Mouse (Mus musculus): ENCODE results near the gene Cks1b. TPM values are rescaled to one million over a fixed set of nuclear protein-coding genes. Genes with fewer than 3 reads are reported as not detected.

The Cks1b gene
- 352 TPM in 2 replicates for polyA plus RNA-seq (2015; fragmentation: Nextera tagmentation; extraction: Ambion mirVana)

GRCm38 (mm10) chr3:89418170-89418860 is at the start of gene Cks1b, which contains the start of gene Shc1:
Cks1b (minus strand) TSS chr3:89418383.
Shc1 (plus strand) TSS chr3:89418443.
- Histone ChIP-seq H3K4me1 (peaks cover 49% of the 10 kb centered on the region), H3K9me3 (replicated peaks) (no peaks in the 10 kb centered on the region), H3K9ac (peak within 1 kb of the TSS; percentile 73), H3K27me3 (no peaks in the 10 kb centered on the region), H3K36me3 (ENCODE audit: poor library complexity, severe bottlenecking) (peaks cover 28% of the 10 kb centered on the region), H3K27ac (peak within 1 kb of the TSS; percentile 88), H3K4me2 (peak within 1 kb of the TSS; percentile 91), H3K4me3 (peak within 1 kb of the TSS; percentile 62)
- under 1% methylated on average over 39 of the region's 39 CpGs for WGBS
- ATAC-seq: peak; percentile 95

GRCm38 (mm10) chr3:89458965-89459807 is 41.0 kb upstream of the Cks1b start:
- Histone ChIP-seq H3K4me2 (peak overlapping the region; percentile 82), H3K9me3 (replicated peaks) (no peaks in the 10 kb centered on the region), H3K36me3 (ENCODE audit: poor library complexity, severe bottlenecking) (peaks cover 8% of the 10 kb centered on the region; the same call in 1 of the 2 replicates), H3K4me3 (peak overlapping the region; percentile 71), H3K4me1 (peaks cover 19% of the 10 kb centered on the region), H3K9ac (peak overlapping the region; percentile 85), H3K27ac (peak overlapping the region; percentile 86), H3K27me3 (no peaks in the 10 kb centered on the region)
- under 1% methylated on average over 35 of the region's 36 CpGs for WGBS
- ATAC-seq: peak; percentile 94

GRCm38 (mm10) chr3:89458372-89458964 is 40.3 kb upstream of the Cks1b start:
- Histone ChIP-seq H3K9me3 (replicated peaks) (no peaks in the 10 kb centered on the region), H3K27me3 (no peaks in the 10 kb centered on the region), H3K36me3 (ENCODE audit: poor library complexity, severe bottlenecking) (peaks cover 8% of the 10 kb centered on the region; the same call in 1 of the 2 replicates), H3K4me1 (peaks cover 19% of the 10 kb centered on the region), H3K4me2 (peak overlapping the region; percentile 82), H3K4me3 (peak overlapping the region; percentile 71), H3K9ac (no peak overlapping the region), H3K27ac (peak overlapping the region; percentile 86; the same call in 1 of the 2 replicates)
- peak; percentile 52 for ATAC-seq
- 43% methylated on average over 13 of the region's 13 CpGs for WGBS

- 33% methylated on average over 10 of the region's 10 CpGs for WGBS
- no peaks in the 10 kb centered on the region for H3K27me3 ChIP-seq
- H3K9me3 ChIP-seq (replicated peaks): no peaks in the 10 kb centered on the region
- ATAC-seq: no peak
- no peak overlapping the region for H3K4me3 ChIP-seq
- H3K36me3 ChIP-seq (ENCODE audit: poor library complexity, severe bottlenecking): peaks cover 8% of the 10 kb centered on the region; the same call in 1 of the 2 replicates
- no peak overlapping the region for H3K27ac ChIP-seq
- H3K9ac ChIP-seq: no peak overlapping the region
- H3K4me1 ChIP-seq: peaks cover 20% of the 10 kb centered on the region
- H3K4me2 ChIP-seq: no peak overlapping the region
These were observed 38.8 kb upstream of the Cks1b start for GRCm38 (mm10) chr3:89456726-89457665.

GRCm38 (mm10) chr3:89455786-89456285 is 37.7 kb upstream of the Cks1b start:
- H3K36me3 ChIP-seq (ENCODE audit: poor library complexity, severe bottlenecking): no peaks in the 10 kb centered on the region
- 63% methylated on average over 1 of the region's 1 CpGs for WGBS
- H3K27me3 ChIP-seq: no peaks in the 10 kb centered on the region
- H3K9me3 ChIP-seq (replicated peaks): no peaks in the 10 kb centered on the region
- ATAC-seq: no peak
- no peak overlapping the region for H3K27ac ChIP-seq
- no peak overlapping the region for H3K4me2 ChIP-seq
- peaks cover 22% of the 10 kb centered on the region for H3K4me1 ChIP-seq
- H3K9ac ChIP-seq: no peak overlapping the region
- H3K4me3 ChIP-seq: no peak overlapping the region

- peaks cover 10% of the 10 kb centered on the region for H3K4me1 ChIP-seq
- H3K27me3 ChIP-seq: no peaks in the 10 kb centered on the region
- 63% methylated on average over 10 of the region's 10 CpGs for WGBS
- H3K9ac ChIP-seq: no peak within 1 kb of the TSS
- no peak for ATAC-seq
- H3K36me3 ChIP-seq (ENCODE audit: poor library complexity, severe bottlenecking): no peaks in the 10 kb centered on the region
- no peak within 1 kb of the TSS for H3K4me3 ChIP-seq
- H3K27ac ChIP-seq: no peak within 1 kb of the TSS
- H3K9me3 ChIP-seq (replicated peaks): no peaks in the 10 kb centered on the region
- no peak within 1 kb of the TSS for H3K4me2 ChIP-seq
These were observed 36.4 kb upstream of the Cks1b start, which contains the start of gene Pmvk for GRCm38 (mm10) chr3:89454401-89455177. Pmvk (plus strand) TSS chr3:89454541.

- WGBS: 96% methylated on average over 1 of the region's 1 CpGs
- Histone ChIP-seq H3K9ac (no peak overlapping the region; the same call in 1 of the 2 replicates), H3K36me3 (ENCODE audit: poor library complexity, severe bottlenecking) (no peaks in the 10 kb centered on the region), H3K4me2 (no peak overlapping the region), H3K4me1 (peaks cover 3% of the 10 kb centered on the region; the same call in 1 of the 2 replicates), H3K4me3 (no peak overlapping the region), H3K27me3 (no peaks in the 10 kb centered on the region), H3K27ac (no peak overlapping the region), H3K9me3 (replicated peaks) (no peaks in the 10 kb centered on the region)
- ATAC-seq: no peak
These were observed 33.7 kb upstream of the Cks1b start for GRCm38 (mm10) chr3:89451916-89452315.

GRCm38 (mm10) chr3:89449541-89449940 is 31.4 kb upstream of the Cks1b start:
- no peaks in the 10 kb centered on the region for H3K9me3 ChIP-seq (replicated peaks)
- ATAC-seq: peak; percentile 83

GRCm38 (mm10) chr3:89448720-89449537 is 30.7 kb upstream of the Cks1b start:
- Histone ChIP-seq H3K9ac (no peak overlapping the region), H3K27me3 (no peaks in the 10 kb centered on the region), H3K27ac (no peak overlapping the region), H3K36me3 (ENCODE audit: poor library complexity, severe bottlenecking) (no peaks in the 10 kb centered on the region), H3K4me2 (no peak overlapping the region), H3K4me1 (0 out of 2 replicates have a peak, but pooled peaks cover 3% of the 10 kb centered on the region), H3K4me3 (no peak overlapping the region), H3K9me3 (replicated peaks) (no peaks in the 10 kb centered on the region)
- 0 out of 2 replicates have a peak, but pooled peaks have one; percentile 26 for ATAC-seq
- WGBS: 70% methylated on average over 13 of the region's 13 CpGs

More at GRCm38 (mm10) chr3:89449541-89449940, 31.4 kb upstream of the Cks1b start:
- WGBS: 39% methylated on average over 7 of the region's 7 CpGs
- H3K27ac ChIP-seq: no peak overlapping the region
- no peak overlapping the region for H3K4me2 ChIP-seq
- no peaks in the 10 kb centered on the region for H3K27me3 ChIP-seq
- 0 out of 2 replicates have a peak, but pooled peaks cover 3% of the 10 kb centered on the region for H3K4me1 ChIP-seq
- H3K36me3 ChIP-seq (ENCODE audit: poor library complexity, severe bottlenecking): no peaks in the 10 kb centered on the region
- no peak overlapping the region for H3K9ac ChIP-seq
- no peak overlapping the region for H3K4me3 ChIP-seq

GRCm38 (mm10) chr3:89440691-89441090 is 22.5 kb upstream of the Cks1b start:
- WGBS: 100% methylated on average over 2 of the region's 2 CpGs
- H3K4me2 ChIP-seq: no peak overlapping the region
- H3K9ac ChIP-seq: no peak overlapping the region
- no peak overlapping the region for H3K4me3 ChIP-seq
- H3K4me1 ChIP-seq: peaks cover 19% of the 10 kb centered on the region
- no peaks in the 10 kb centered on the region for H3K27me3 ChIP-seq
- ATAC-seq: no peak
- H3K27ac ChIP-seq: no peak overlapping the region
- no peaks in the 10 kb centered on the region for H3K9me3 ChIP-seq (replicated peaks)
- H3K36me3 ChIP-seq (ENCODE audit: poor library complexity, severe bottlenecking): peaks cover 3% of the 10 kb centered on the region; the same call in 1 of the 2 replicates
